Mouse (Mus musculus) B cell, adult 67 days (primary cell): Measurements from ENCODE around the gene 4930407I10Rik. TPM values are rescaled to one million over a fixed set of nuclear protein-coding genes. Genes with fewer than 3 reads are reported as not detected.

Experiments
- total RNA-seq, 2 experiments: library from RNA; stranded (reverse); gene quantifications; 4 replicates each; pipeline ENCODE4 v1.2.4; 2023

The 4930407I10Rik gene
- total RNA-seq, result not detected

DNA sequence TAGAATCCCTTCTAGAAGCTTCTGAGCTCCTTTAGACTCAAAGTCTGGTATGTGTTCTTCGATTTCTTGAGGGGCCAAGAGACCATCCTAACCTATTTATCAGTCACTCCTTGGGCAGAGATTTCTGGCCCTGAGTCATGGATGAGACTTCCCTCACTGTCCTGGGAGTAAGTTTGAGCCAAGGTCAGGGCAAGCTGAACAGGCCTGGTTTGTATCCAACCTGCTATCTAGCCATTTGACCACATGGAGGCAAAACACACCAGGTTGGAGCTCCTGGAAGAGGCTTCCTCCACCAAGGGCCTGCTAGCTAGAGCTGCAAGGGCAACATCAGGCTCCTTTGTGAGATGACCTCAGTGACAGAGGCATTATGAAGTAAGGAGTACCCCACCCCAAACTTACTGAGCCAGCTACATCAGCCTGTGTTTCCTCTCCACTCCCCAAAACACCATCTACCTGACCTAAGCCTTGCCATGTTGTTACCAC, at the start of gene 4930407I10Rik:
TSS of gene 4930407I10Rik (plus strand) at position 433 of the 483 bp plus-strand sequence.

DNA sequence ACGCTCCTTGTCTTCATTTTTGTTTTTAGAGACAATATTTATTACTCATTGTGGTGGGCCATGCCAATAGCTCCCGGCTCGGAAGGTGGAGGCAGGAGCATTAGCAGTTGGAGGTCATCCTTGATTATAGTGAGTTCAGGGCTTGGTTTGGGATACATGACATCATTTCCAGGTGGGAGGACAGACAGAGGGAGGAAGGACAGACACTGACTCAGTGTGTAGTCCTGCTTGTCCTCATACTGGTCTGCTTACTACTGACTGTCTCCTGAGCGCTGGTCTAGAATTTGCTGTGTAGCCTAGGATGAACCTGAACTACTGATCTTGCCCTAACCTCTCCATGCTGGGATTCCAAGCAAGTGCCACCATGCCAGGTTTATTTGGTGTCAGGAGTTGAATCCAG, 25.2 kb upstream of the 4930407I10Rik start, which contains the start of gene Desi1:
TSS of gene Desi1 (minus strand) at position 101 of the 400 bp plus-strand sequence.

DNA sequence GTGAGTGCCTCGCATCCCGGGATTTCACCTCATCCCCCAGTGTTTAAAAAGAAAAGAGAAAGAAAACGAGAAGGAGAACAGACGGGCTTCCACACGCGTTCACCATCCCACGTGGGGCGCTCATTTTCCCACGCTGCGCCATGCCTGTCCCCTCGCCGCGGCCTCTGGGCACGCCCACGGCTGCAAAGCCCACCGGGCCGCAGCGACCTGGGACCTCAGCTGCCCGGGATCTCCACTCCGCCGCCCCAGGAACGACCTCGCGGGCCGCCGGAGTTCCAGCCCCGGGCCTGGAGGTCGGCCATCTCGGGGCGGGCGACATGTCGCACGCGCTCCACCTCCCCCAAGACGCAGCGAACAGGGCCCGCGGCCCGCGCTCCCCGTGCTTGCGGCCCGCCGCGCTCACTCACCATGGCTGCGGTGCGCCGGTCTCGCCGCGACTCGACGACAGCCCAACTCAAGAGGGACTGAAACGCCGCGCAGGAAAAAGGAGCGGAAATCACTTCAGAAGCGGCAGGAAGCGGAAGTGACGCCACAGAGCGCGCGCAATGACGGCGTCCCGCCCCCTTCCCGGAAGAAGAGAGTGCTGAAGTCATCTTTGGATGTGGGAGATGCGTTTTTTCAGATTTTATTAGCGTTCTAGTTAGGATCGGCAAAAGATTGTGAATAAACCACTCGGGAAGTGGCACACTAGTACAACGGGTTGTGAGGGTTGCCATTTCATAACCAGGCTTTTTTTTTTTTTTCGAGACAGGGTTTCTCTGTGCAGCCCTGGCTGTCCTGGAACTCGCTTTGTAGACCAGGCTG, 11.7 kb upstream of the 4930407I10Rik start, which contains the start of gene Snu13:
TSS of gene Snu13 (minus strand) at position 519 of the 804 bp plus-strand sequence.

DNA sequence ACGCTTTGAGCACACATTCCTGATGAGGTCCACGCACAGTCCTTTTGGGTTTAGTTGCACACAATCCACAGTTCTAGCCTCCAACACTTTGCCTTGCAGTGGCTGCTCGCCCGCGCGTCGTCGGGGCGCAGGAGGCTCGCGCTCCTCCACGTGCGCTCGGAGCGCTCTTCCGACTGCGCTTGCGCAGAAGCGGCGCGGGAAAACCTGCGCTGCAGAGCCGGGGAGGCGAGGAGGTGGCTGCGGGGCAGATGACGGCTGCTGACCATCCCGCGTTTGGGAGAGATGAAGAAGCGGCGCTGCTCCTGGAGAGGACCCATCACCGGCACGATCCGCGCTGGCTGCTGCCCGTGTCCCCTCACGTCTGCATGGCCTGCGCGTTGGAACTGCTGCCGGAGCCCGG, 10.9 kb downstream of the 4930407I10Rik start, which contains the start of gene Mei1:
TSS of gene Mei1 (plus strand) at position 99 of the 400 bp plus-strand sequence.

Other genes starting within 250 kb of the 4930407I10Rik start
- 100 to 1,000 TPM; 114 to 123 TPM for gene Tob2, start 200.4 kb upstream of the 4930407I10Rik start, total RNA-seq
- 10 to 100 TPM; 62.7 to 66.9 TPM for gene Phf5a, start 187.2 kb upstream of the 4930407I10Rik start, total RNA-seq
- 100 to 1,000 TPM; 144 to 153 TPM for gene Aco2, start 186.8 kb upstream of the 4930407I10Rik start, total RNA-seq
- 10 to 100 TPM; 22.9 to 23.7 TPM for gene Polr3h, start 132.9 kb upstream of the 4930407I10Rik start, total RNA-seq
- under 1 TPM; 0.15 TPM for gene Csdc2, start 122.4 kb upstream of the 4930407I10Rik start, total RNA-seq
- gene Pmm1, start 98.2 kb upstream of the 4930407I10Rik start, total RNA-seq, result 10 to 100 TPM; 20.5 to 22.3 TPM
- not detected for gene 1700029P11Rik, start 78.6 kb upstream of the 4930407I10Rik start, total RNA-seq
- 10 to 100 TPM; 36.6 to 36.9 TPM for gene Xrcc6, start 71.3 kb upstream of the 4930407I10Rik start, total RNA-seq
- gene Desi1, start 25.3 kb upstream of the 4930407I10Rik start, total RNA-seq, result 10 to 100 TPM; 26.1 to 31.1 TPM
- 100 to 1,000 TPM; 102 to 122 TPM for gene Snu13, start 11.6 kb upstream of the 4930407I10Rik start, total RNA-seq
- gene Mei1, start 10.8 kb downstream of the 4930407I10Rik start, total RNA-seq, result not detected
- gene Ccdc134, start 68.8 kb downstream of the 4930407I10Rik start, total RNA-seq, result 10 to 100 TPM; 57.8 to 66.3 TPM
- 100 to 1,000 TPM; 225 to 242 TPM for gene Srebf2, start 88.0 kb downstream of the 4930407I10Rik start, total RNA-seq
- 1 to 10 TPM; 7.9 to 8.9 TPM for gene Shisa8, start 153.7 kb downstream of the 4930407I10Rik start, total RNA-seq
- 100 to 1,000 TPM; 350 to 394 TPM for gene Tnfrsf13c, start 165.2 kb downstream of the 4930407I10Rik start, total RNA-seq
- 1 to 10 TPM in 1 of 2 experiments, not detected in 1; 3.9 TPM for gene Cenpm, start 185.6 kb downstream of the 4930407I10Rik start, total RNA-seq
- not detected for gene 1500009C09Rik, start 193.2 kb downstream of the 4930407I10Rik start, total RNA-seq
- not detected for gene Sept3, start 215.7 kb downstream of the 4930407I10Rik start, total RNA-seq
- gene Wbp2nl, start 239.8 kb downstream of the 4930407I10Rik start, total RNA-seq, result not detected